Mouse (Mus musculus) intestine, embryonic 16.5 days (tissue): ENCODE data around the gene Cluh. TPM values are rescaled to one million over a fixed set of nuclear protein-coding genes. Genes with fewer than 3 reads are reported as not detected.

Experiments
- ATAC-seq: fragments of 200-750 bp; cut with Nextera tagmentation; 2 replicates; pipeline ENCODE4 v1.8.0; 2017; ENCODE audit warnings: moderate TSS enrichment, moderate library complexity
- H3K27ac ChIP-seq: fragments of 300-500 bp; sonication (generic); 2 replicates; pipeline ENCODE4 v1.5.1; 2014; ENCODE audit warnings: mild to moderate bottlenecking, low read length
- H3K27me3 ChIP-seq: fragments of 300-500 bp; sonication (generic); replicated peaks from 2 replicates; pipeline ENCODE4 v1.6.1; 2014; ENCODE audit warnings: low read length, control low read depth, mixed read lengths; ENCODE audit not compliant: control insufficient read depth, insufficient read depth
- H3K36me3 ChIP-seq: fragments of 300-500 bp; sonication (generic); 2 replicates; pipeline ENCODE4 v1.6.1; 2014; ENCODE audit warnings: low read length, control low read depth; ENCODE audit not compliant: control insufficient read depth, insufficient read depth
- H3K4me1 ChIP-seq: fragments of 300-500 bp; sonication (generic); 2 replicates; pipeline ENCODE4 v1.6.1; 2014; ENCODE audit warnings: low read length, control low read depth, mixed read lengths; ENCODE audit not compliant: control insufficient read depth, insufficient read depth
- H3K4me2 ChIP-seq: fragments of 300-500 bp; sonication (generic); 2 replicates; pipeline ENCODE4 v1.6.1; 2014; ENCODE audit warnings: low read depth, low read length, control low read depth
- H3K4me3 ChIP-seq: fragments of 300-500 bp; sonication (generic); 2 replicates; pipeline ENCODE4 v1.5.1; 2014; ENCODE audit warnings: mild to moderate bottlenecking, low read length
- H3K9ac ChIP-seq: fragments of 300-500 bp; sonication (generic); 2 replicates; pipeline ENCODE4 v1.6.1; 2014; ENCODE audit warnings: low read depth, low read length
- H3K9me3 ChIP-seq: fragments of 300-500 bp; sonication (generic); 2 replicates; pipeline ENCODE4 v1.6.1; 2016; ENCODE audit warnings: low read length, control low read depth; ENCODE audit not compliant: control insufficient read depth
- WGBS: fragments of 180-500 bp; shearing (Covaris S2); extraction: QIAGEN DNeasy Blood & Tissue Kit; methylation state at CpG from one replicate; pipeline ENCODE4 v1.1.7; 2014; 5-methylcytosine and 5-hydroxymethylcytosine counted together
- polyA plus RNA-seq: library from polyadenylated mRNA; unstranded; fragments of >200 nt; fragmentation: Nextera tagmentation; extraction: Ambion mirVana; gene quantifications from 2 replicates; pipeline ENCODE4 v1.2.1, GENCODE M21; 2015

Gene Cluh
- polyA plus RNA-seq, 1 experiment from 2014 or later: 57.0 TPM

DNA sequence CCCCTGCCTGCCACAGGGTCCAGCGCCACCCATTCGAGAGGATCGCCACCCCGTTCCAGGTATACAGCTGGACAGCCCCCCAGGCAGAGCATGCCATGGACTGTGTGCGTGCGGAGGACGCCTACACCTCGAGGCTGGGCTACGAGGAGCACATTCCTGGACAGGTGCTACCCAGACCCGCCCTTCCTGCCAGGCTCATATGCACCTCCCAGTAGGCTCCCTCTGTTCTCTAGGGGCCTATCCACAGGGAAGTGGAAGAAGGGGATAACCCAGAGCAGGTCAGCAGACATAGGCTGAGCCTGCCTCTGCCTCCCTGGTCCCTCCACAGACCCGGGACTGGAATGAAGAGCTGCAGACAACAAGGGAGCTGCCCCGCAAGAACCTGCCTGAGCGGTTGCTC, 11.0 kb downstream of the Cluh start:
- 90% methylated on average over 13 of the region's 13 CpGs for WGBS

DNA sequence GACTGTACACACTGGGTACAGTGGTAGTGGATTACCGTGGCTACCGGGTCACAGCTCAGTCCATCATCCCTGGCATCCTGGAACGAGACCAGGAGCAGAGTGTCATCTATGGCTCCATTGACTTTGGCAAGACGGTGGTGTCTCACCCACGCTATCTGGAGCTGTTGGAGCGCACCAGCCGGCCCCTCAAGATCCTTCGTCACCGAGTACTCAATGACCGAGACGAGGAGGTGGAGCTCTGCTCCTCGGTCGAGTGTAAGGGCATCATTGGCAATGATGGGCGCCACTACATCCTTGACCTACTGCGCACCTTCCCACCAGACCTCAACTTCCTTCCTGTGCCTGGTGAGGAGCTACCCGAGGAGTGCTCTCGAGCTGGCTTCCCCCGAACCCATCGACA, 12.3 kb downstream of the Cluh start:
- ATAC-seq: no peak
- Histone ChIP-seq H3K36me3 (peaks cover 60% of the 10 kb centered on the region), H3K4me3 (no peak overlapping the region), H3K4me2 (no peak overlapping the region), H3K9ac (no peak overlapping the region), H3K27me3 (no peaks in the 10 kb centered on the region), H3K9me3 (0 out of 2 replicates have a peak, but pooled peaks cover 4% of the 10 kb centered on the region), H3K4me1 (no peaks in the 10 kb centered on the region), H3K27ac (no peak overlapping the region)
- WGBS: 92% methylated on average over 19 of the region's 19 CpGs

More for the DNA sequence above, 11.0 kb downstream of the Cluh start:
- Histone ChIP-seq H3K36me3 (peaks cover 57% of the 10 kb centered on the region), H3K4me3 (no peak overlapping the region), H3K4me2 (no peak overlapping the region), H3K27ac (no peak overlapping the region), H3K9me3 (0 out of 2 replicates have a peak, but pooled peaks cover 4% of the 10 kb centered on the region), H3K27me3 (no peaks in the 10 kb centered on the region), H3K4me1 (no peaks in the 10 kb centered on the region), H3K9ac (no peak overlapping the region)
- peak; percentile 30; the same call in 1 of the 2 replicates for ATAC-seq

DNA sequence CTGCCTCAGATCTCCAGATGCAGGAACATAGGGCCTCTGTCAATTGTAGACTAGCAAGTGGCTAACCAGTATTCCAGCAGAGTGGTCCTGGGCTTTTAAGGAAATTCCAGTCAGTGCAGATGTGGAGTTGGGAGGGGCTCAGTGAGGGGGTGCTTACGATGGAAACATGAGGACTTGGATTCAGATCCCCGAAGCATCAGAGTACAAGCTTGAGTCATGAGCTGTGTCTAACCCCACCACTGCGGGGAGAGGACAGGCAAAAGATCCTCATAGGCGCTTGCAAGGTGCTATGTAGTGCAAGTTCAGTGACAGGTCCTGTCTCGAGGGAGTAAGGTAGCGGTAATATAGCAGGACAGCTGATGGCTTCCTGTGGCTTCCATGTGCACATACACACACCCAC, 12.9 kb downstream of the Cluh start:
- WGBS: 83% methylated on average over 6 of the region's 6 CpGs
- H3K36me3 ChIP-seq: peaks cover 60% of the 10 kb centered on the region
- H3K9me3 ChIP-seq: 0 out of 2 replicates have a peak, but pooled peaks cover 4% of the 10 kb centered on the region
- no peaks in the 10 kb centered on the region for H3K4me1 ChIP-seq
- no peak overlapping the region for H3K9ac ChIP-seq
- H3K4me3 ChIP-seq: no peak overlapping the region
- H3K4me2 ChIP-seq: no peak overlapping the region
- no peaks in the 10 kb centered on the region for H3K27me3 ChIP-seq
- no peak overlapping the region for H3K27ac ChIP-seq
- ATAC-seq: no peak

DNA sequence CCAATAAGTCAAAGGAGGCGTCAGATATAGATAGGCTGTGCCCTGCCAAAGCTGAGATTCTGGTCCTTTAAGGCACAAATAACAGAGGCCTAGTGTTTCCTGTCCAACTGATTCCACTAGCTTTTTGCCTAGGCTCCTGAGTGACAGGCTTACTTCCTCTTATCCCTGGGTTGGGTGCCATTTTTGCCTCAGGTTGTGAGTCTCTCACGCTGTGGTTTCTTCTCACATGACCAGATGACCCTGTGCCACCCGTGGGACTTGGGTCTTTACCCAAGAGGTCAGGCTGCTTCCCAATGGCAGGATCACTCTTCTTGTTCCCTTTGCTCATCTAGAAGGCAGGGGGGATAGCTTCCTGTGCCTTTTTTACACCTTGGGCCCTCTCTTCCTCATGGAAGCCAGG, 15.0 kb downstream of the Cluh start:
- no peaks in the 10 kb centered on the region for H3K4me1 ChIP-seq
- no peak overlapping the region for H3K4me2 ChIP-seq
- no peaks in the 10 kb centered on the region for H3K9me3 ChIP-seq
- H3K4me3 ChIP-seq: no peak overlapping the region
- peaks cover 53% of the 10 kb centered on the region for H3K36me3 ChIP-seq
- 87% methylated on average over 3 of the region's 3 CpGs for WGBS
- no peak for ATAC-seq
- no peak overlapping the region for H3K27ac ChIP-seq
- no peaks in the 10 kb centered on the region for H3K27me3 ChIP-seq
- H3K9ac ChIP-seq: no peak overlapping the region

DNA sequence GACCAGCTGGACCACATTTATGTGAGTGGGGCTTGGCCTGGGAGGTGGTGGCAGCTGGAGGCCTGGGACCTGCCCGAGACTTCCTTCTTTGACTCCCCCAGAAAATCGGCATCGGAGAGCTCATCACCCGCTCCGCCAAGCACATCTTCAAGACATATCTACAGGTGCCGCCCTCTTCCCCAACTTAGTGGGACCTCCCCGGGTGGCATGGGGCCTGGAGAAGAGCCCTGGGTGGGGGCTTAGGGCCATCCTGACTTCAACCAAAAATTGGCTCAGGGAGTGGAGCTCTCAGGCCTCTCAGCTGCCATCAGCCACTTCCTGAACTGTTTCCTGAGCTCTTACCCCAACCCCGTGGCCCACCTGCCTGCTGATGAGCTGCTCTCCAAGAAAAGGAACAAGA, 15.6 kb downstream of the Cluh start:
- 93% methylated on average over 8 of the region's 8 CpGs for WGBS

DNA sequence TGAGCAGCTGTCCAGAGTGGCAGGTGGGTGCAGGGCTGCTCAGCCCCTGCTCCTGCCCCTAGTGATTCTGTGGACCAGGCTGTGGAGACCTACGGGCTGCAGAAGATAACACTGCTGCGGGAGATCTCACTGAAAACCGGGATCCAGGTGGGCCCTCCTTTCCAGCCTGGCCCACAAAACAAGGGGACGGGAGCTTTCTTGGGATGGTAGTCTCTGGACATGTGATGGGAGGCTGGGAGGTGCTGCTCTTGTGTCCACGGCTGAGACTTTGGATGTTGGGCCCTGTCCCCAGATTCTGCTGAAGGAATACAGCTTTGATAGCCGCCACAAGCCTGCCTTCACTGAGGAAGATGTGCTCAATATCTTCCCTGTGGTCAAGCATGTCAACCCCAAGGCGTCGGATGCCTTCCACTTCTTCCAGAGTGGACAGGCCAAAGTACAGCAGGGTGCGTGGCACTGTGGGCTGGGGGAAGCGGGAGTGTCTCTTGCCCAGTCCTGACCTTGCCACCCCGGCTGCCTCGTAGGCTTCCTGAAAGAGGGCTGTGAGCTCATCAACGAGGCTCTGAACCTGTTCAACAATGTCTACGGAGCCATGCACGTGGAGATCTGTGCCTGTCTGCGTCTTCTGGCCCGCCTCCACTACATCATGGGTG, 16.5 kb downstream of the Cluh start:
- H3K4me1 ChIP-seq: no peaks in the 10 kb centered on the region
- H3K27ac ChIP-seq: no peak overlapping the region
- no peak overlapping the region for H3K4me3 ChIP-seq
- peaks cover 46% of the 10 kb centered on the region for H3K36me3 ChIP-seq
- H3K9me3 ChIP-seq: no peaks in the 10 kb centered on the region
- no peak overlapping the region for H3K4me2 ChIP-seq
- 89% methylated on average over 17 of the region's 17 CpGs for WGBS
- ATAC-seq: no peak
- H3K9ac ChIP-seq: no peak overlapping the region
- no peaks in the 10 kb centered on the region for H3K27me3 ChIP-seq

More for the DNA sequence above, 15.6 kb downstream of the Cluh start:
- Histone ChIP-seq H3K4me2 (no peak overlapping the region), H3K36me3 (peaks cover 53% of the 10 kb centered on the region), H3K4me3 (no peak overlapping the region), H3K27me3 (no peaks in the 10 kb centered on the region), H3K9me3 (no peaks in the 10 kb centered on the region), H3K27ac (no peak overlapping the region), H3K4me1 (no peaks in the 10 kb centered on the region), H3K9ac (no peak overlapping the region)
- no peak for ATAC-seq

DNA sequence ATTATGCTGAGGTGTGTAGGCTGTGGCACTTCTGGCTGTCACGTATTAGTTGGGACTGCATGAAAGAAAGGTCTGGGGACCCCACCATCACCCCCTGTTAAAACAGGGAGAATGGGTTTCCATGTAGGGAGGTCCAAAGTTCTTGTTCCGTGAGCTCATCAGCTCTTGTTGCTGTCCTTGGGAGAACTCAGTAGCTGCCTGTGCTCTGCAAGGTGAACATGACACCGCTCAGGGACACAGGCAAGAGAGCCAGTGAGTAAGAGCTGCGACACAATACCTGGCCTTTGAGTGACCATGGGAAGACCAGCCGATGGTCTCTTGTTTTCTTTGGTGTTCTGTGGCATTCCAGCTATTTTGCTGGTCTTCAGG, 17.0 kb downstream of the Cluh start:
- Histone ChIP-seq H3K4me2 (no peak overlapping the region), H3K36me3 (peaks cover 42% of the 10 kb centered on the region), H3K4me3 (no peak overlapping the region), H3K27ac (no peak overlapping the region), H3K27me3 (no peaks in the 10 kb centered on the region), H3K9ac (no peak overlapping the region), H3K4me1 (no peaks in the 10 kb centered on the region), H3K9me3 (no peaks in the 10 kb centered on the region)
- no peak for ATAC-seq
- WGBS: 90% methylated on average over 5 of the region's 5 CpGs

DNA sequence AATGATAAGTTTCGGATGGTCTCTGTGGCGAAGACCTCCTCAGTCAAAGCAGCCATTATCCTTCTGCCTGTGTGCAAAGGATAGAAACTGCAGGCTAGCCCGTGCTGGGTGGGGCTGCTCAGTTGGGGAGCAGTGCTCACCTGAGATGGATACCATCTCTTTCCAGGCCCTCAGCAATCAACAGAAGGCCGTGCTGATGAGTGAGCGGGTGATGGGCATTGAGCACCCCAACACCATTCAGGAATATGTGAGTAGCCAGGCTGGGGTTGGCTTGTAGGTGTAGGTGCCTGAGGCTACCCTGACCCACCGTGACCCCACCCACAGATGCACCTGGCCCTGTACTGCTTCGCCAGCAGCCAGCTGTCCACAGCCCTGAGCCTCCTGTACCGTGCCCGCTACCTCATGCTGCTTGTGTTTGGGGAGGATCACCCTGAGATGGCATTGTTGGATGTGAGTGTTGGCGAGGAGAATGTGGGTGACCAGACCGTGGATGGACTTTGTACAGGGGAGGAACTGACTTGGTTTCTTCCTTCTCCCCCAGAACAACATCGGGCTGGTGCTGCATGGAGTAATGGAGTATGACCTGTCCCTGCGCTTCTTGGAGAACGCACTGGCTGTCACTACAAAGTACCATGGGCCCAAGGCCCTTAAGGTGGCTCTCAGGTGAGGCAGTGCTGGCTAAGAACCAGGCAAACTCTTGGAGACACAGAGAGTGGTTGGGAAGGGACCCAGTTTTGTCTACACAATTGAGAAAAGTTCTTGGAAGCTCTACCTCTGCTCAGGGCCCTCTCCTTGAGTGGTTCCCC, 17.7 kb downstream of the Cluh start:
- Histone ChIP-seq H3K9me3 (no peaks in the 10 kb centered on the region), H3K4me2 (no peak overlapping the region), H3K36me3 (peaks cover 35% of the 10 kb centered on the region), H3K27ac (no peak overlapping the region), H3K9ac (no peak overlapping the region), H3K27me3 (no peaks in the 10 kb centered on the region), H3K4me3 (no peak overlapping the region), H3K4me1 (no peaks in the 10 kb centered on the region)
- 96% methylated on average over 14 of the region's 14 CpGs for WGBS
- no peak for ATAC-seq

DNA sequence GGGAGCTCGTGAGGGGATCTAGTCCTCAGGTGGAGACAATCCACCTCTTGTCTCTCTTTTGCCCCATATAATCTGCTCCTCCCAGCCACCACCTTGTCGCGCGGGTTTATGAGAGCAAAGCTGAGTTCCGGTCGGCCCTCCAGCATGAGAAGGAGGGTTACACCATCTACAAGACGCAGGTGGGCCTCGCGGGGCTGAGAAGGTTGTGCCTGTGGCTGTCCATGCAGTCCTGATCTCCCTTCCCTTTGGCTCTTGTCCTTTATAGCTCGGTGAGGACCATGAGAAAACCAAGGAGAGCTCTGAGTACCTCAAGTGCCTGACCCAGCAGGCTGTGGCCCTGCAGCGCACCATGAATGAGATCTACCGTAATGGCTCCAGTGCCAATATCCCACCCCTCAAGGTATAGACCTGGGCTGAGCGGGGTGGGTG, 18.3 kb downstream of the Cluh start:
- ATAC-seq: no peak
- WGBS: 95% methylated on average over 13 of the region's 13 CpGs
- Histone ChIP-seq H3K4me2 (no peak overlapping the region), H3K9ac (no peak overlapping the region), H3K36me3 (peaks cover 31% of the 10 kb centered on the region), H3K4me1 (no peaks in the 10 kb centered on the region), H3K9me3 (no peaks in the 10 kb centered on the region), H3K27me3 (no peaks in the 10 kb centered on the region), H3K4me3 (no peak overlapping the region), H3K27ac (no peak overlapping the region)
